Mouse (Mus musculus): ENCODE results near the gene Pik3r1. TPM values are rescaled to one million over a fixed set of nuclear protein-coding genes. Genes with fewer than 3 reads are reported as not detected.

The Pik3r1 gene
- polyA plus RNA-seq, 1 experiment, result 6.8 TPM

DNA sequence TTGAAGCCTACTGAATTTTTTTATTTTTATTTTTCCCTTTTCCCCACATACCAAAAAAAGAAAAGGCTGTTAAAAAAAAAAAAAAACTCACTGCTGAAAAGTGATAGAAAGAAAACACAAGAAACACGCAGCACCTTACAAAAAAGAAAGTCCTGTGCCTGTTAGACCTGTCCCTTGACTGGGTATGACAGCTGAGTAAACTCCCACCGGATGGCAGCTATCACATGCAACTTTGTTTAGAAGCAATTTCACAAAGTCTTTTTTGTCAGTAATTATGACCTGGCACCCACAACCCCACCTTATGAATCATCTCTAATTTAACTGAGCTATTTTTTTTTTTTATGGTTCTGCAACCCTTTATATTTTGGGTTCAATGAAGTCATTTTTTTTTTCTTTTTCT, 12.8 kb downstream of the Pik3r1 start:
- Histone ChIP-seq H3ac (ENCODE audit: control insufficient read depth, insufficient read length) (no peak overlapping the region), H3K4me3 (no peak overlapping the region), H3K79me2 (ENCODE audit: control insufficient read depth, insufficient read depth) (peaks cover 97% of the 10 kb centered on the region), H3K36me3 (ENCODE audit: control insufficient read depth, insufficient read depth) (peaks cover 29% of the 10 kb centered on the region), H3K27me3 (ENCODE audit: control insufficient read depth, insufficient read depth, insufficient read length) (no peaks in the 10 kb centered on the region), H3K4me2 (ENCODE audit: low read depth) (peak overlapping the region; percentile 36)
- TF ChIP-seq E2F4 (IDR thresholded peaks at IDR 0.05; ENCODE audit: insufficient read depth) (no peak), SRF (IDR thresholded peaks at IDR 0.05; ENCODE audit: control insufficient read depth, insufficient read length, low read depth) (no peak), REST (IDR thresholded peaks at IDR 0.05; ENCODE audit: insufficient read depth, insufficient read length) (no peak), POLR2A (IDR thresholded peaks at IDR 0.05; ENCODE audit: insufficient read length, low read depth) (no peak), TCF12 (IDR thresholded peaks at IDR 0.05; ENCODE audit: insufficient read depth, poor library complexity, severe bottlenecking) (peak; percentile 55), MAX (IDR thresholded peaks at IDR 0.05; ENCODE audit: low read depth) (no peak), CEBPB (IDR thresholded peaks at IDR 0.05; ENCODE audit: insufficient read depth, poor library complexity, severe bottlenecking) (no peak), POLR2AphosphoS2 (IDR thresholded peaks at IDR 0.05; ENCODE audit: insufficient read length, low read depth) (no peak), MYOD1 (IDR thresholded peaks at IDR 0.05; ENCODE audit: control insufficient read depth in 1 of 3, insufficient read length in 2 of 3, low read depth in 2 of 3) (peak; percentile 74 to 96 (median 86)), MYOG (IDR thresholded peaks at IDR 0.05; ENCODE audit: control insufficient read depth in 1 of 3, insufficient read depth in 1 of 3, insufficient read length in 2 of 3, low read depth in 2 of 3) (no peak), USF1 (IDR thresholded peaks at IDR 0.05; ENCODE audit: low read depth) (no peak), TCF3 (IDR thresholded peaks at IDR 0.05; ENCODE audit: insufficient read length, low read depth) (no peak)

DNA sequence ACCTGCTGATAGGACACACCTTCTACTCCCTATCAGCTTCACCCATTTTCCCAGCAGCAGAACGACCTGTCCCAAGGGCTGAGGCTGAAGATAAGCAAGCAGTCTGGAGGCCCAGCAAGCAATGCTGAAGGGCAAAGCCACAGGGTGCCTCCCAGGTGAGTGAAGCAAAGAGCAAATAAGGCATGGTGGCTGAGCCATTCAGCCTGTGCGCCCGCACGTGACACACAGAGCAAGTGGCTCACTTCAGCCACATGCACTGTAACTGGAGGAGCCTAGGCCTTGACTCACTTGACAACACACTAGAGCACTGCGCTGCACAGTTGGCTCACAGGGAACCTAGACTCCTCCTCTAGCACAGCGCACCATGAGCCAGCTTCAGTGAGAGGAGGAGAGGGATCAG, 14.4 kb downstream of the Pik3r1 start:
- Histone ChIP-seq H3K4me3 (no peak overlapping the region), H3K79me2 (ENCODE audit: control insufficient read depth, insufficient read depth) (peaks cover 97% of the 10 kb centered on the region), H3K4me2 (ENCODE audit: low read depth) (peak overlapping the region; percentile 8), H3K36me3 (ENCODE audit: control insufficient read depth, insufficient read depth) (peaks cover 29% of the 10 kb centered on the region), H3ac (ENCODE audit: control insufficient read depth, insufficient read length) (no peak overlapping the region), H3K27me3 (ENCODE audit: control insufficient read depth, insufficient read depth, insufficient read length) (no peaks in the 10 kb centered on the region)
- TF ChIP-seq MYOG (IDR thresholded peaks at IDR 0.05; ENCODE audit: control insufficient read depth in 1 of 3, insufficient read depth in 1 of 3, insufficient read length in 2 of 3, low read depth in 2 of 3), result peak in 1 of 3 experiments; percentile 70
- peak in 1 of 3 experiments; percentile 58 for TF ChIP-seq MYOD1 (IDR thresholded peaks at IDR 0.05; ENCODE audit: control insufficient read depth in 1 of 3, insufficient read length in 2 of 3, low read depth in 2 of 3)
- TF ChIP-seq USF1 (IDR thresholded peaks at IDR 0.05; ENCODE audit: low read depth), result no peak
- no peak for TF ChIP-seq E2F4 (IDR thresholded peaks at IDR 0.05; ENCODE audit: insufficient read depth)

DNA sequence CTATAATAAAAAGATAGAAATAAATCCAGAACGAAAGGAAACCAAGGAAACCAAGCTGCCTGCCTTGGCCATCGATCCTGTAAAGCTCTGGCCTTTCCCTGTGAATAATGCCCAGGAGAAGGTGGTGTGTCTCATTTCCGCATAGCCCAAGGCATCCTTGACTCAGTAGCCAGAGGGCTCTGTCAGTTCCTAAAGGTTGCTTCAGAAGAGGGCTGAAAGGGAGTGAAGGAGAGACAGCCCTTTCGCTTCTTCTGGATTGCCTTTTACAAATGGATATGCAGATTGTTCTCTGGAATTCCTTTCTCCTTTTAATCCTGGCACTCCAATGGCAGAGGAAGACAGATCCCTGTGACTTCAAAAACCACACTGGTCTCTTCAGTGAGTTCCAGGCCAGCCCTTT, 16.2 kb downstream of the Pik3r1 start:
- no peaks in the 10 kb centered on the region for H3K27me3 ChIP-seq (ENCODE audit: control insufficient read depth, insufficient read depth, insufficient read length)
- H3ac ChIP-seq (ENCODE audit: control insufficient read depth, insufficient read length), result no peak overlapping the region
- TF ChIP-seq REST (IDR thresholded peaks at IDR 0.05; ENCODE audit: insufficient read depth, insufficient read length), result no peak
- no peak for TF ChIP-seq MYOG (IDR thresholded peaks at IDR 0.05; ENCODE audit: control insufficient read depth in 1 of 3, insufficient read depth in 1 of 3, insufficient read length in 2 of 3, low read depth in 2 of 3)
- no peak for TF ChIP-seq E2F4 (IDR thresholded peaks at IDR 0.05; ENCODE audit: insufficient read depth)
- no peak for TF ChIP-seq POLR2A (IDR thresholded peaks at IDR 0.05; ENCODE audit: insufficient read length, low read depth)
- no peak for TF ChIP-seq POLR2AphosphoS2 (IDR thresholded peaks at IDR 0.05; ENCODE audit: insufficient read length, low read depth)
- TF ChIP-seq TCF12 (IDR thresholded peaks at IDR 0.05; ENCODE audit: insufficient read depth, poor library complexity, severe bottlenecking), result no peak
- TF ChIP-seq SRF (IDR thresholded peaks at IDR 0.05; ENCODE audit: control insufficient read depth, insufficient read length, low read depth), result no peak
- TF ChIP-seq MYOD1 (IDR thresholded peaks at IDR 0.05; ENCODE audit: control insufficient read depth in 1 of 3, insufficient read length in 2 of 3, low read depth in 2 of 3), result no peak
- no peak for TF ChIP-seq TCF3 (IDR thresholded peaks at IDR 0.05; ENCODE audit: insufficient read length, low read depth)
- peaks cover 11% of the 10 kb centered on the region for H3K36me3 ChIP-seq (ENCODE audit: control insufficient read depth, insufficient read depth)
- peaks cover 82% of the 10 kb centered on the region for H3K79me2 ChIP-seq (ENCODE audit: control insufficient read depth, insufficient read depth)
- H3K4me2 ChIP-seq (ENCODE audit: low read depth), result no peak overlapping the region
- H3K4me3 ChIP-seq, result no peak overlapping the region

DNA sequence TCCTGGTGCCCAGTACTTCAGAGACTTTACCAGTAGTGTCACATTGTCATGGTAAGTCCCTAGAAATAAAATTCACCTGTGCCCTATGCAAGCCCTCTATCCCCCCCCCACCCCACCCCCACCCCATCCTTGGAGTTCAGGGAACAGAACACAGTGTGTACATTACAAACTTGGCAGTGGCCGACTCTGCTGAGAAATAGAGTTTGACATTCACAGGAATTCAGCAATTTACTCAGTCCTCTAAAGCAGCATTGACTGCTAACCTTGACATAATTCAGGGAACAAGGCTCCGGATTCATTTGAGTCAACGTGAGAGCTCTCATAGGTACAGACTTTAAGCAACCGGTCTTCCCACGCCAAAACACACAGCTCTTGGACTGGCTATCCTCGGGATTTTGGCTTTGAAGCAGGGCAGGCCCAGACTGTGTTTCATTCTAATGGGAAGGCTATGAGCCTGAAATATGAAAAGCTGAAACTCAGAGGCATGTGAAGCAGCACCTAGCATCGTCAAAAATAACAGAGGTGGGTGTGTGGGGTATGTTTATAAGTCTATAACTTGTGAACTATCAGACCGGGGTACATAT, 21.9 kb downstream of the Pik3r1 start:
- Histone ChIP-seq H3K4me2 (ENCODE audit: low read depth) (no peak overlapping the region), H3K36me3 (ENCODE audit: control insufficient read depth, insufficient read depth) (no peaks in the 10 kb centered on the region), H3ac (ENCODE audit: control insufficient read depth, insufficient read length) (no peak overlapping the region), H3K79me2 (ENCODE audit: control insufficient read depth, insufficient read depth) (peaks cover 70% of the 10 kb centered on the region), H3K4me3 (no peak overlapping the region), H3K27me3 (ENCODE audit: control insufficient read depth, insufficient read depth, insufficient read length) (no peaks in the 10 kb centered on the region)
- no peak for TF ChIP-seq SRF (IDR thresholded peaks at IDR 0.05; ENCODE audit: control insufficient read depth, insufficient read length, low read depth)

DNA sequence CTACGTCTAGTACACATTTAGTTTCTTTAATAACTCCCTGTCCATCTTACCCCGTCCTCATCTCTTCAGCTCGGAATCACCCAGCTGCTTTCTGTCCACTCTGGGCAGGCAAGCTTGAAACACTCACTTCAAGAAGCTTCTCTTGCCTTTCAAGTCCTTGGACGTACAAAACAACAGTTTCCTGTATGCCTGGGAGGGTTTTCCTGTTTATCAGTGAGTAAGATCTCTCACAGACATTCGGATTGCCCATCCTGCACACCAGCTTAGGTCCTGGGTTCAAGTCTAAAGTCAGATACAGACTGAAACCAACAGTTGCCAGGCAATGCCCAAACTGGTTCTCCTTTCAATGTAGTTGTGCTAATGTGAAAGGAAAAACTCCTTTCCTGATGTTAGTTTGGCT, 23.1 kb downstream of the Pik3r1 start:
- Histone ChIP-seq H3K4me3 (no peak overlapping the region), H3K4me2 (ENCODE audit: low read depth) (no peak overlapping the region), H3K27me3 (ENCODE audit: control insufficient read depth, insufficient read depth, insufficient read length) (no peaks in the 10 kb centered on the region), H3K79me2 (ENCODE audit: control insufficient read depth, insufficient read depth) (peaks cover 70% of the 10 kb centered on the region), H3ac (ENCODE audit: control insufficient read depth, insufficient read length) (no peak overlapping the region), H3K36me3 (ENCODE audit: control insufficient read depth, insufficient read depth) (no peaks in the 10 kb centered on the region)
- no peak for TF ChIP-seq MAX (IDR thresholded peaks at IDR 0.05; ENCODE audit: low read depth)
- TF ChIP-seq E2F4 (IDR thresholded peaks at IDR 0.05; ENCODE audit: insufficient read depth), result no peak
- TF ChIP-seq CEBPB (IDR thresholded peaks at IDR 0.05; ENCODE audit: insufficient read depth, poor library complexity, severe bottlenecking), result no peak
